In genomic region chr8:93495330-93495729, GRCm38 (mm10) we compare ENCODE assay signal across 7 mouse cellular contexts. TPM values are rescaled to one million over a fixed set of nuclear protein-coding genes. Genes with fewer than 3 reads are reported as not detected.
DNase-seq lines count a peak whose midpoint lies in the region; ATAC-seq and TF ChIP-seq lines count a peak whose summit lies in the region.

No protein-coding gene starts in this region.

- no peak overlapping the region for H3K27ac ChIP-seq in neural tube, embryonic 15.5 days (replicated peaks)
- no peak overlapping the region for H3K27ac ChIP-seq in liver, embryonic 14.5 days
- H3K27ac ChIP-seq in stomach, postnatal 0 days (replicated peaks), result no peak overlapping the region

- no peak for TF ChIP-seq EP300 in liver, embryonic 14.5 days (IDR thresholded peaks at IDR 0.05; ENCODE audit: low read depth)
- TF ChIP-seq EP300 in stomach, postnatal 0 days (optimal IDR thresholded peaks at IDR 0.05), result no peak

- H3K9ac ChIP-seq in neural tube, embryonic 15.5 days (replicated peaks), result no peak overlapping the region
- H3K9ac ChIP-seq in liver, embryonic 14.5 days (replicated peaks), result no peak overlapping the region
- no peak overlapping the region for H3K9ac ChIP-seq in stomach, postnatal 0 days (ENCODE audit: low read length)

- peak; percentile 37 for DNase-seq in neural tube, embryonic 10.5 days (ENCODE audit: extremely low spot score, low spot score)
- peak; percentile 49 for DNase-seq in adrenal gland, postnatal 14 days
- peak; percentile 58 for DNase-seq in kidney, adult 9 months
- DNase-seq in liver, embryonic 14.5 days (ENCODE audit: low read depth in 3 of 3, low spot score in 3 of 3), result no peak
- DNase-seq in stomach, postnatal 0 days (ENCODE audit: low spot score), result peak; percentile 55

- H3K4me3 ChIP-seq in neural tube, embryonic 15.5 days (replicated peaks), result no peak overlapping the region
- no peak overlapping the region for H3K4me3 ChIP-seq in liver, embryonic 14.5 days (ENCODE audit: insufficient read depth in 1 of 2, low read depth in 2 of 2, low read length in 2 of 2)
- H3K4me3 ChIP-seq in stomach, postnatal 0 days (ENCODE audit: low read depth, low read length), result no peak overlapping the region

- H3K9me3 ChIP-seq in neural tube, embryonic 15.5 days (replicated peaks), result no peaks in the 10 kb centered on the region
- H3K9me3 ChIP-seq in liver, embryonic 14.5 days (ENCODE audit: control insufficient read depth, low read length), result no peaks in the 10 kb centered on the region
- no peaks in the 10 kb centered on the region for H3K9me3 ChIP-seq in stomach, postnatal 0 days (ENCODE audit: control insufficient read depth, low read length)

- H3K27me3 ChIP-seq in neural tube, embryonic 15.5 days (replicated peaks), result no peaks in the 10 kb centered on the region
- no peaks in the 10 kb centered on the region for H3K27me3 ChIP-seq in liver, embryonic 14.5 days (ENCODE audit: control insufficient read depth, insufficient read depth, low read length)
- no peaks in the 10 kb centered on the region for H3K27me3 ChIP-seq in stomach, postnatal 0 days (ENCODE audit: control insufficient read depth, insufficient read depth, low read length)

- H3K4me2 ChIP-seq in neural tube, embryonic 15.5 days, result no peak overlapping the region
- H3K4me2 ChIP-seq in liver, embryonic 14.5 days (ENCODE audit: low read depth), result no peak overlapping the region
- no peak overlapping the region for H3K4me2 ChIP-seq in stomach, postnatal 0 days (replicated peaks; ENCODE audit: low read depth)

- peaks cover 10% of the 10 kb centered on the region; the same call in 1 of the 2 replicates for H3K4me1 ChIP-seq in neural tube, embryonic 15.5 days
- H3K4me1 ChIP-seq in liver, embryonic 14.5 days (replicated peaks; ENCODE audit: control insufficient read depth in 2 of 2, insufficient read depth in 2 of 2, low read length in 1 of 2), result no peaks in the 10 kb centered on the region
- H3K4me1 ChIP-seq in stomach, postnatal 0 days (replicated peaks; ENCODE audit: control insufficient read depth, insufficient read depth), result no peaks in the 10 kb centered on the region

- no peak for ATAC-seq in neural tube, embryonic 15.5 days (ENCODE audit: low FRiP score)
- ATAC-seq in common myeloid progenitor, adult 5-6 weeks (replicated peaks; ENCODE audit: low read depth, poor library complexity, severe bottlenecking), result 0 out of 2 replicates have a peak, but pooled peaks have one; percentile 45
- no peak for ATAC-seq in liver, embryonic 14.5 days (ENCODE audit: insufficient read depth)
- no peak for ATAC-seq in stomach, postnatal 0 days (ENCODE audit: low FRiP score, low TSS enrichment)

- H3K36me3 ChIP-seq in neural tube, embryonic 15.5 days, result no peaks in the 10 kb centered on the region
- H3K36me3 ChIP-seq in liver, embryonic 14.5 days (replicated peaks; ENCODE audit: control insufficient read depth, insufficient read depth, low read depth), result no peaks in the 10 kb centered on the region
- H3K36me3 ChIP-seq in stomach, postnatal 0 days (ENCODE audit: control insufficient read depth, insufficient read depth, low read length), result no peaks in the 10 kb centered on the region

- 34% methylated on average over 6 of the region's 6 CpGs for WGBS in neural tube, embryonic 15.5 days
- 17% methylated on average over 6 of the region's 6 CpGs for WGBS in liver, embryonic 14.5 days (ENCODE audit: insufficient replicate concordance)
- 19% methylated on average over 6 of the region's 6 CpGs for WGBS in stomach, postnatal 0 days

- peak; percentile 66 for TF ChIP-seq CTCF in liver, embryonic 14.5 days (IDR thresholded peaks at IDR 0.05; ENCODE audit: low read depth)
- peak; percentile 93 for TF ChIP-seq CTCF in stomach, postnatal 0 days (IDR thresholded peaks at IDR 0.05; ENCODE audit: low read depth)

RNA-seq across cellular contexts. Expression of gene Ces5a, which starts 40.3 kb away (rescaled TPM):
- polyA plus RNA-seq in neural tube, embryonic 15.5 days (2015; fragmentation: Nextera tagmentation; extraction: Ambion mirVana), result 0.15 and 0.54 TPM in 2 replicates
- not detected in 2 replicates for total RNA-seq in adrenal gland, postnatal 14 days (2021)
- total RNA-seq in common myeloid progenitor, adult 5-6 weeks (2017), result not detected in 2 replicates
- polyA plus RNA-seq in liver, embryonic 14.5 days (2012; rRNA removed), result not detected in 2 replicates
- not detected in 2 replicates for polyA plus RNA-seq in liver, embryonic 14.5 days (2014; fragmentation: Nextera tagmentation; extraction: Ambion mirVana)
- polyA plus RNA-seq in stomach, postnatal 0 days (2015; fragmentation: Nextera tagmentation; extraction: Ambion mirVana), result 0.41 and 0.50 TPM in 2 replicates

Comparison
In these comparisons a context has a peak if more than half of its experiments do, and no peak if none do; other contexts are left out.
1. DNase-seq: peak in neural tube, embryonic 10.5 days (single experiment), adrenal gland, postnatal 14 days (single experiment), kidney, adult 9 months (single experiment) and stomach, postnatal 0 days (single experiment); none in liver, embryonic 14.5 days (0 of 3).